Mouse (Mus musculus) adrenal gland, adult 8-10 months (tissue): ENCODE measurements around the gene Ormdl2. TPM values are rescaled to one million over a fixed set of nuclear protein-coding genes. Genes with fewer than 3 reads are reported as not detected.
"Not testable (repeated sequence)": the region's sequence is repeated elsewhere in the genome, so short reads cannot be mapped to it uniquely, and the experiment has no call there.

ENCODE experiments used
- DNase-seq: peaks from one replicate; pipeline ENCODE4 v3.0.0; 2022
- total RNA-seq, 4 experiments: library from RNA; stranded (reverse); gene quantifications; 2 replicates each; pipeline ENCODE4 v1.2.4; 2022

The Ormdl2 gene
- total RNA-seq, result 10 to 100 TPM; 39.5 to 51.9 (median 42.5) TPM

DNA sequence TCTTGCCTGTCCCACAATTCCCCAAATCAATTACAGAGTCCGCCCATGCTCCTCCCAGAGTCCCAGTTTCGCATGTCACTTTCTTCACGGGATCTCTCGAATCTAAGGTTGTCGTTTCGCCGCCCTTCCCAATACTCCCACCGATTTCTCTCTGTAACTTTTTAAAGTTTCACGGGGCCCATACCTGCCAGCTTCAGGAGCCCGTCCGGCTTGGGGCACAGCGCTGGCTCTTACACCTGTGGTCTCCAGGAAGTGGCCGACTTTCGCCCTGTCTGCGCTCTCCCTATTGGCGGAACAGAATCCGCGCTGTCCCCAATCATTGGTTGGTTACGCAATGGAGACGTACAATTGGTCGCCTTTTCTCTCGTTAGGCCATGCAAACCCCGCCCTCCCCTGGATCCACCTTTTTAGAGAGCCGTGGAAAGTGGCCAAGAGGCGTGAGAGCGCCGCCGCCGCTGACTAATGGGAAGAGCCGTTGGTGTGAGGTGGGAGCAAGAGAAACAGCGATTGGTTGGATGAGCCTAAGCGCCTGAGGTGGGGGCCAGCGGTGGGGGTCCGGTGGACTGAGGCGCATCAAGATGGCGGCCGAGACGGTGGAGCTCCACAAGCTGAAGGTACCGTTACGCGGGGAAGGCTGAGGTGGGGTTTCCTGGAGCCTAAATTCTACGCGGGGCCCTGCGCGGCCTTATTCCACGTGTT, at the start of gene Ormdl2:
Ormdl2 (minus strand) TSS at position 288 of the 699 bp plus-strand sequence.
- DNase-seq, result peak; percentile 99

DNA sequence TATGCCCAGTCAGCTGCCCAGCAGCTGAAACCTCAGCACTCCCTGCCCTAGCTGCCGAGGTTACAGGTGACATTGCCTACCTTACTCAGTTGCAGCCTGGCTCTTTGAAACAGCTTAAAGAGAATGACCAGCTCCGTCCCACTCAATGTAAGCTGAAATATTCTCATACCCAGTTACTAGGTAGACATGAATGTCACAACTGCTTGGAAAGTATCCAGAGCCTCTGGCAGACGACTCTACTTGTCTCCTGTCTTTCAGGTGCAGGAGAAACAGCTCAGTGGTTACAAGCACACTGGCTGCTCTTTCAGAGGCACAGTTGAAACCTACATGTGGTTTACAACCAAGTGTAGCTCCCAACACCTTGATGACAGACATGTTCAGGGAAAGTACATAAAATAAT, 48.9 kb upstream of the Ormdl2 start:
- no peak for DNase-seq

DNA sequence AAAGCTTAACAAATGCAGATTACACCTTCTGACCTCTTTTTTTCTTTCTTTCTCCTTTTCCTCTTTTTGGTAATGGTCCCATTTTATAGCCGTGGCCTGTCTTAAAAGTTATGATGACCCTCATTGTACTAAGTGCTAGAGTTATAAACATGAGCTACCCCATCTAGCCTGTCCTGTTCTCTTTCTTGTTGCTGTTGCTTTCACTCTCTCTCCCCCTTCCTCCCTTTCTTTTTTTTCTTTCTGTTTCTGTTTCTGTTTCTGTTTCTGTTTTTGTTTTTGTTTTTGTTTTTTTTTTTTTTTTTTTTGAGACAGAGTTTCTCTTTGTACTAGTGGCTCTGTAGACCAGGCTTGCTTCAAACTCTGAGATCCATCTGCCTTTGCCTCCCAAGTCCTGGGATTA, 45.1 kb upstream of the Ormdl2 start:
- DNase-seq, result no peak

DNA sequence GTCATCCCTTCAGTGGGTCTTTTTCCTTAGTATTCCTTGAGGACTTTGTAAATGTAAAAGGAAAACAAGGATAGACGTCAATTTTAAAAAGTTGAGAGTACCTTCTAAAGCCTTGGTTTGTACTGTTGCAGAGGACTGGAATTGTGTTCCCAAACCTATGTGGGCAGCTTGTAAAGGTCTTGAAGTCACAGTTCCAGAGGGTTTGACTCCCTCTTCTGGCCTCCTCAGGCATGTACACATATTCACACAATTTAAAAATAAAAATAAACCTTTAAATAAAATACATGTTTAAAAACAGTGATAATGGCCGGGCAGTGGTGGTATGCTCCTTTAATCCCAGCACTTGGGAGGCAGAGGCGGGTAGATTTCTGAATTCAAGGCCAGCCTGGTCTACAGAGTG, 44.6 kb upstream of the Ormdl2 start:
- no peak for DNase-seq

DNA sequence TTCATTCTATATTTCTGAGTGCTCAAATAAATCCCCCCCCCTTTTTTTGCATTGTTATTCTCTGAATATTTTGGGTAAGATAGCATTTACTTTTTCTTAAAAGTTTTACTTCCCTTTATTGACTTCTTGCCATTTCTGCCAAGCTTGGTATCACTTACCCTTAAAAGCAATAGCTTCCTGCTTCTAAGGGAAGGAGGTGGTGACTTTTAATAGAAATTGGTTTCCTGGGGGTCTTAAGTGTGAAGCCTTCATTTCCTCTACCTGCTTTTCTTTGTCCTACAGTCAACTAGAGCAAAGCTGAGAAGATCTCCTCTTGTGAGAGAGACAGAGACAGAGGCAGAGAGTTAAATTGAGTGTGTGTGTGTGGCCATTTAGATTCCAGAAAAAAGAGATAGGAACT, 39.7 kb upstream of the Ormdl2 start:
- DNase-seq, result no peak

DNA sequence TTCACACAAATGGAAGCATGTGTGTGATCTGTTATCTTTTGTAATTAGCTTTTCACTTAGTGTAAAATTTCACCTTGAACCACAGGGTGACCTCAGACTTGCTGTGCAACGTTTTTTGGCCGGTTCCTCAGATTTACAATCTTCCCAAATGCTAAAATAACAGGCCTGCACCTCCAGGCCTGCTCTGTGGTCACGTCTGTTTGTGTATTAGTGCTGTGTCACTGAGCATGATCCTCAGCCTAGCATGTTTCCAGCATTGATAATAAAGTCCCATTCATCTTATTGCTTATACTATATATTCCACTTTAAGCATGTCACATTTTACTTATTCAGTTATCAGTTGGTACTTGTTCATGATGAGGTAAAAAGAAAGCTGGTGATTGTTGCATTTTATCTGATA, 28.9 kb upstream of the Ormdl2 start:
- no peak for DNase-seq

DNA sequence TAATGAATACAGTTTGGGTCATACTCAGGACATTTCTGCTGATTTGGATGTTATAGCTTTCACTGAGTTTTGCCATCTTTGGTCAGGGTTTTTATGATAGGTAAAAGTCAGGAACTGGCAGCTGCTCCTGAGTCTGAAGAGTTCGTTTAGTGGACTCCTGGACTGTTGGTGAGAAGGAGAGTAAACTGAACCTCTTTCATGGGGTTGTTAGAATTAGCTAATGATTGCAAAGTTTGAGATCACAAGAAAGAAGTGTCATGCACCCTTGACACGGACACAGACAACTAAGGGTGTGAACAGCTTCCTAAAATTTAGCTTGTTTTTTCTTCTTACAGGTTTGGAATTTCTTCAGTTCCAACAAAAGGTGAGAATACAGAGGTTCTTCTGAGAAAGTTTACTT, 27.0 kb upstream of the Ormdl2 start:
- DNase-seq, result no peak

DNA sequence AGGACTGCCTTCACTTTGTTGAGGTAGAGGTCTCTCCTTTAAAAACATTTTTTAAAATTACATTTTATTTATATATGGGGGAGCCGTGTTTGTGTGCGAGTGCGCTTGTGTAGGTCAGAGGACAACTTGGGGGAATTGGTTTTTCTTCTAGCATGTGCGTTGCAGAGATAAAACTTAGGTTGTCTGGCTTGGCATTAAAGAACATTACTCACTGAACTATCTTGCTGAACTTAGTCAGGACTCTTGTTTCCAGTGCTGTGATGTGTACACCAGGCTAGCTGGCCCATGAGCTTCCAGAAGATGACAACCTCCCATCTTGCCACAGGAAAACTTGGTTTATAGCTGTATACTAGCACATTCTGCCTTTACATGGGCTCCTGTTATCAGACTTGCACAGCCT, 25.2 kb upstream of the Ormdl2 start:
- no peak for DNase-seq

DNA sequence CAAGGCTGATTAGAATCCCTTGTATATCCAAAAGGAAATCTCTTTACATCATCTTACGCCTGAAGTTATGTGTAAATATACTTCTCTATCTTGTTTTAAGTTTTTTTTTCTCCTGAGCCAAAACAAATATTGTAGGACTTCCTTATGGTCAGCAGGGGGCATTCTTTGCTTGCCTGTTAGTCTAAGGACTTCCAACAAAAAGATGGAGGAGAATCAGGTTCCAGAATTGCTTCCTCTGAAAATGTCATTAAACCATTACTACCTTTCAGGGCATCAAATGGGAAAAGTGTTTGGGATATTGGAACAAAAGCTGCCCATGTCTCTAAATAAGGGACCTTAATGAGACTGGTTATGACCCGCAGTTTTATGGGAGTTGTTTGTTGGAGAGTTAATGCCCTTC, 24.1 kb upstream of the Ormdl2 start:
- DNase-seq, result no peak

DNA sequence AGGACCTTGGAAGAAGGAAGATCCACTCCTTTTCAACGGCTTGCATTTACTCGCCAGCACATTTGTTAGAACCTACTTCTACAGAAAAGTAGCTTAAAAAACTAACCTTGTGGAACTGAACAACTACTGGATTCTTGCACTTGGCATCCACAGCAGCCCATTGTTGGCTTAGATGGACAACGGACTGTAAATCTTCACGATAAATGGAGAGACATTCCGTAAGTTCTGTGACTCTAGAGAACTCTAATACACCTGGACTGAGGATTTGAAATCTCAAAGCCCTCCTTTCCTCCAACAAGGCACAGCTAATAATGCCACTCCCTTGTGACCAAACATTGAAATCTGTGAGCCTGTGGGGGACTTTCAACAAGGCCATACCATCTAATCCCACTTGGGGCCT, 21.8 kb upstream of the Ormdl2 start:
- DNase-seq, result no peak

DNA sequence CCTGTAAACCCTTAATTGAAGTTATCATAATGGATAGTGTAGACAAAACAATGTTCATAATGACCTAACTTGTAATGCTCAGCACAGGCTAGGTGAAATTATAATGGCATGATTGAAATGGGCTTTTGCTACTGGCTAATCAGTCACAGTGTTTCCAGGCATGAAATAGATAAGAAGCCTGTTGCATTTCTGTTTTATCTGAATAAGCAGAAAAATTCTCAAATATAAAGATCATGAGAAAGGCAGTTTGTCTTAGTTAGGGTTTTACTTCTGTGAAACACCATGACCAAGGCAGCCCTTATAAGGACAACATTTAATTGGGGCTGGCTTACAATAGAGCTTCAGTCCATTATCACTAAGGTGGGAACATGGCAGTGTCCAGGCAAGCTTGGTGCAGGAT, 19.2 kb upstream of the Ormdl2 start:
- DNase-seq, result no peak

DNA sequence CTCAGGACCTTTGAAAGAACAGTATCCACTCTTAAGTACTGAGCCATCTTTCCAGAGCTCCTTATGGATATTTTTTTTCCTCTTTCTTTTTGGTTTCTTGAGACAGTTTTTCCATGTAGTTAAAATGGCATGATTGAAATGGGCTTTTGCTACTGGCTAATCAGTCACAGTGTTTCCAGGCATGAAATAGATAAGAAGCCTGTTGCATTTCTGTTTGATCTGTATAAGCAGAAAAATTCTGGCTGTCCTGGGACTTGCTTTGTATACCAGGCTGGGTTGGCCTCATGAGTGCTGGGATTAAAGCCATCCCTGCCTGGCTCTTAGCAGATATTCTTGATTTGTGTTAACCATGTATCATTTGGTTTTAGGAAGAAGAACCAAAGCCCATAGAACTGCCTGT, 18.0 kb upstream of the Ormdl2 start:
- no peak for DNase-seq

DNA sequence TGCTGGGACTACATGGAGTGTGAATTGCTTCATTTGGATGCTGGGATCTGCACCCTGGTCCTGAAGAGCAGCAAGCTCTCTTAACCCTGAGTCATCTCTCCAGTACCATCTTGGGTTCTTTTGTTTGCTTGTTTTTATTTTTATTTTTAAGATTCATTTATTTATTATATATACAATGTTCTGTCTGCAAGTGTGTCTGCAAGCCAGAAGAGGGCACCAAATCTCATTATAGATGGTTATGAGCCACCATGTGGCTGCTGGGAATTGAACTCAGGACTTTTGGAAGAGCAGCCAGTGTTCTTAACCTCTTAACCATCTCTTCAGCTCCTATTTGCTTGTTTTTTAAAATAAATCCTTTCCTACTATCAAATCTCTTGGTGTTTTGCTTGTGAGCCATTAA, 16.0 kb upstream of the Ormdl2 start:
- DNase-seq, result no peak

DNA sequence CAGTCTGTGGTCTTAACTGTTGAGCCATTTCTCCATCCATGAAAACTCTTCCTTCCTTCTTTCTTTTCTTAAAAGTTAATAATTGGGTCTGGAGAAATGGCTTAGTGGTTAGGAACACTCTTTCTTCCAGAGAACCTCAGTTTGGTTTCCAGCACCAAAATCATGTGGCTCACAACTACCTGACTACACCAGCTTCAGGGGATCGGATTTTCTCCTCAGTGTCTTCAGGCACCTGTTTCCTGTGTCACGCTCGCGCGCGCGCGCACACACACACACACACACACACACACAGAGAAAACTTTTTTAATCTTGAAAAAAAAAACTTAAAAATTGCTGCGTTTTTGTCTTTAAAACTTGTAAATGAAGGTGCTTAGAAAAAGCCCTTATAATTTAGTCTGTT, 2.4 kb upstream of the Ormdl2 start:
- no peak for DNase-seq

DNA sequence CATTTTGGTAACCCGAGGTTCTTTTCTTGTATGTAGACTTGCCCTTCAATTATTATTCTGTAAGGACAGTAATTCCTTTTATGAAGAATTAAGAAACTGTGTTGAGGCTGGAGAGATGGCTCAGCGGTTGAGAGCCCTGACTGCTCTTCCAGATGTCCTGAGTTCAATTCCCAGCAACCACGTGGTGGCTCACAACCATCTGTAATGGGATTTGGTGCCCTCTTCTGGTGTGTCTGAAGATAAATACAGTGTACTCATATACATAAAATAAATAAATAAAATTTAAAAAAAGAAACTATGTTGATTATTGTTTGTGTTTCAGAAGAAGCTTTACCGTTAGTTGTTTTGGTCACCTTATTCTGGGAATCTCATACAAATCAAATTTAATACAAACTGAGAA, 1.6 kb upstream of the Ormdl2 start:
- not testable (repeated sequence) for DNase-seq

DNA sequence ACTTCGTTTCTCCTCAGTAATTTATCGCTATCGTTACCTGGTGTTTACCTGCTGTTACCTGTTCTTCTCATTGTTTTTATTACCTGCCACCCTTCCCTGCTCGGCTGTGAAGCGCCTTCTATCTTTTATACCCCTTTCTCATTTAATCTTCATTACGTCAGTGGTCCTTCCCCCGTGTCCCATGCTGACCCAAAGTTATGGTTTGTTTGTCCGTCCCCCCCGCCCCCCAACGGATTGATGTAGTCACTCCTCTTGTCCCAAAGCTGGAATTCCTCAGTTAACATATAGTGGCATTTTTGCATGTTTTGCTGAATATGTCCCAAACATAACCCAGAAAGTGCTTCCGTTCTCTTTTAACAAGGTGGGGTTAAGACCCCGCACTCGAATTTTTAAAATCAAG, 690 bp upstream of the Ormdl2 start:
- no peak for DNase-seq

DNA sequence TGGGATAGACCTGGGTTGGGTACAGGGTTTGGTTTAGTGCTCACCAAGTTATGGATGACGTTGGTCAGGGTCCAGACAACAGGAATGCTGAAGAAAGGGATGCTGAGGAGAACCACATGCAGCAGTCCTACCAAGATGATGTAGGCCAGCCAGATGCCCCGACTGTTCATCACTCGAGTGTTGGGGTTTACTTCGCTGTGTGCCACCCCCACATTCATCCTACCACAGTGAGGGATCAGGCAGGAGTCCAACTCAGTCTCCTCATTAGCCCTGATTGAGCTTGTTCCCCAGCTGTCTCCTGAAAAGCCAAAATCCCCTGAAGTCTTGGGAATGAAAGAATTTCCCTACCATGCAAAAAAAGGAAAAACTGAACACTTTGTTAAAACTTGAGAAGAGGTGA, 1.2 kb downstream of the Ormdl2 start:
- DNase-seq, result no peak

DNA sequence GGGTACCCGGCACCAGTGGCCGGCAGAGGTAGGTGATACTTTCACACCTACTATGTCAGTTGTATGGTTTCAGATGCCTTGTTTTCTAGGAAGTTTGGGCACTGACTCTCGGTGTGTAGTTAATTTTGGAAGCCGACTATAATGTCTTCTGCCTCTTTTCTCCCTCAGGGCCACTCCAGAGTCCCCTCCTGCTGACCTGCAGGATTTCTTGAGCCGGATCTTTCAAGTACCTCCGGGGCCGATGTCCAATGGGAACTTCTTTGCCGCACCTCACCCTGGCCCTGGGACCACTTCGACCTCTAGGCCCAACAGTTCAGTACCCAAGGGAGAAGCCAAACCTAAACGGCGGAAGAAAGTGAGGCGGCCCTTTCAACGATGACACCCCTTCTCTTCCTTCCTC, 4.4 kb downstream of the Ormdl2 start, which contains the start of gene Sarnp:
Sarnp (plus strand) TSS at position 301 of the 400 bp plus-strand sequence.
- no peak for DNase-seq

DNA sequence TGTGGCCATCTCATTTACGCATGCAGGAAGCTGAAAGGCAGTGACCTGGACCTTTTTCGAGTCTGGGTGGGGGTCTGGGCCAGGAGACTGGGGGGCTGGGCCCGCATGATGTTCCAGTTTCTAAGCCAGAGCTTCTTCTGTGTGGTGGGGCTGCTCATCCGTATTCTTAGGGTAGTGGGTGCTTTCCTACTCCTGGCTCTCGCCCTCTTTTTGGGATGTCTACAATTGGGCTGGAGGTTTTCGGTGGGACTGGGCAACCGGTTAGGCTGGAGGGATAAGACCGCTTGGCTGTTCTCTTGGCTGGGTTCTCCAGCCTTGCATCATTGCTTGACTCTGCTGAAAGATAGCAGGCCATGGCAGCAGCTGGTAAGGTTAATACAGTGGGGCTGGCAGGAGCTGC, 14.4 kb downstream of the Ormdl2 start:
- no peak for DNase-seq

DNA sequence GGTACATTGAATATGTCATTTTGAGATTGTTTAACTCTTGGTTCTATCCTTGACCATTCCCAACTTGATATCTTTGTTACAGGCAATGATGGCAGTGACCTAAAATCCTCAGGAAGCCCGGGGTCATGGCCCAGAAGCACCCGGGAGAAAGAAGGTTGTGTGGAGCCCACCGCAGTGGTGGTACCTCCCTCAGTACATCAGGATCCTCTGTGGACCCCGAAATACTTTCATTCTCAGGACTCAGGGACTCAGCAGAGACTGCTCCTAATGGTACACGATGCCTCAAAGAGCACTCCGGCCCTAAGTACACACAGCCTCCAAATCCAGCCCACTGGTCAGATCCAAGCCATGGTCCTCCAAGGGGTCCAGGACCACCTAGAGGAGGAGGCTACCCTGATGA, 15.4 kb downstream of the Ormdl2 start:
- DNase-seq, result no peak

DNA sequence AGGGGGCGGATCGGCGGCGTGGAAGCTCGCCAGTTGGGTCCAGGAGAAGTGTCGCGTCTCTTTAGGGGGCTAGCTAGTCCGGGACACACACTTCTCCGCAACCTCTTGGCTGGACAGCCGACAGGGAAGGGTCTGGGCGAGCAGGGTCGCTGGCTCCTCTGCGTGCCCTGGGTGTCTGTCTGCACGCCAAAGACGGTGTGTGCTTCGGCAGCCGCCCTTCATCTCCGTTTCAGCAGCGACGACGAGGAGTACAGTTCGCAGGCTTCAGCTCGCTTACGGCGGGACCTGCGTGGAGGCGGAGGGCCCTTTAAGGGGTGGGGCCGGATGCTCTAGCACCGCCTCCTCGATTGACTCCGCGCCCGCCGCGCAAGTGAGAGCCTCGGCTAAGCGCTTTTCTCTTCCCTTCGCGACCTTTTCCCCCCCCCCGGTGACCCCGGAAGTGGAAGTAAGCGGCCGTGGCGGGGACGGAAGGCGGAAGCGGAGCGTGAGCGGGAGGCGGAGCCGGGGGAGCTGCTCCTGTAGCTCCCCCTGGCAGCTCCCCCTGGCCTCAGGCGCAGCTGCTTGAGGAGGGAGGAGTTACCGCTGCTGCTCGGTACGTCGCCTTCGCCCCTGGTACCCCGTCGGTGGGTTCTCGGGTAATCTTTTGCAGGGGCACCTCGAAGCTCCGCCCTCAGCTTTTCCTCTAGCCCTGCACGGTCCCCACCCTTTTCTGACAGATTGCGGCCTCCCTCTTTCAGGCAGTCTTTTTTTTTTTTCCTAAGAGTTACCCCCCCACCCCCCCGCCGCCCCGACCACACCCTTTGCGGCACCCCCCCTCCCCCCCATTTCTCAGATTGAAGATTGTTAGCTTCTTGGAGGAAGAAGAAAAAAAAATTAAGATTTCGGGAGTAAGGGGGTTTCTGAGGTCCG, 16.1 kb downstream of the Ormdl2 start:
- peak; percentile 93 for DNase-seq

DNA sequence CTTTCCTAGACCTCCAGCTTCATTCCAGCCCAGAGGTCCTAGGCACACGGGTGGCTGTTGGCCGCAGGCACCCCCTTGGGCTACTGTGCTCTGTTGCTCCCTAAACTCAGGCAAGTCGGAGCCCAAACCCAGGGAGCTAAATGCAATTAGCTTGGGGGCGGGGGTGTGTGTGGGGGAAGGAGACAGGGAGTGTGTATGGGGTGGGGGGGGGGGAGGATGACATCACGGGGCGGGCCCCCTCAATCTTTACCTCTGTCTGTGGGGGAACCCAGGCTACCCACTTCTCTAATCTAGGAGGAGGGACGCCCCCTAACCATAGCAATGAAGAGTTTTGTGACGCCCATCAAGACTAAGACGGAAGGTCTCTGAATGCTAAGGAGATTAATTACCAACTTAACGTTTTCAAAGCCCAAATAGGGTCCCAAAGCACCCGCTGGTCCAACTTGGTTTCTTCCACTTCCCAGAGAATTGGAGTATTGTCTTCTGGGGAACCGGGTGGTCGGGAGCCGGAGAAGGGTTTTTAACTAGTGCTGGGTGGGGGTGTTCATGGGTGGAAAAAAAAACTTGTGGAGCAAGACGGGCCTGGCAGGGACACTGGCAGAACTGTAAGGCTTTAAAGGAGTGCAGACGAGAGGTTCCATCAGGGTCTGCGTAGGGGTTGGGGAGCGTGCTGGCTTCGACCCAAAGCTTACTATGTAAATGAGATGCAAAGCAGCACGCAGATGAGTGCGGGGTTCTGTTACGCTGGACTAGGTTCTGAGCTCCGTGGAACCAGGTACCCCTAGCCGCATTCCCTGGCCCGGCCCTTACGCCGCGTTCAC, 17.0 kb downstream of the Ormdl2 start, which contains the start of gene Tmem198b:
Tmem198b (minus strand) TSS at position 100 of the 821 bp plus-strand sequence.
- peak; percentile 47 for DNase-seq

DNA sequence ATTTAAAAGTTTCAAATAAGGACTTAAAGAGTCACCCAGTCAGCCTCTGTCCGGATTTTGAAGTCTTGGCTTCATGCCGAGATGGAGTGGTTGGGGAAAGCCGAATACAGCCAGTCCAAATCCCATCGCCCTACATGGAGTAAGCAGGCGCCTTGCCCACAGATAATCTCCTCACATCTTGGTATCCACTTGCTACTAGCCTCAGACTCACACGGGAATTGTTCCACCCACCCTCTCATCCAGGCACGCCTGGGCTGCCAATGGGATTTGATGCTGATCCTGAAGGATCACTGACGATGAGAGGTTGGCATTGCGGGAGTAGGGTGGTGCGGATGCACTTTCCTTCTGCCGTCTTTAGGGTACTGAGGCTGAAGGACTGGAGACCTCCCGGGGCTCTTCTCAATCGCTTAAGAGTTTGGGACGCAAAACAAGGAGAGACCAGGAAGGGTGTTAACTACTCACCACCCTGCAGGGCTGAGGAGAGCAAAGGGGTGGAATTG, 17.6 kb downstream of the Ormdl2 start, which contains the start of gene Dnajc14:
Dnajc14 (plus strand) TSS at position 292 of the 500 bp plus-strand sequence.
- peak; percentile 51 for DNase-seq
